8 mouse cellular contexts compared by ENCODE assay signal in the genomic region with DNA sequence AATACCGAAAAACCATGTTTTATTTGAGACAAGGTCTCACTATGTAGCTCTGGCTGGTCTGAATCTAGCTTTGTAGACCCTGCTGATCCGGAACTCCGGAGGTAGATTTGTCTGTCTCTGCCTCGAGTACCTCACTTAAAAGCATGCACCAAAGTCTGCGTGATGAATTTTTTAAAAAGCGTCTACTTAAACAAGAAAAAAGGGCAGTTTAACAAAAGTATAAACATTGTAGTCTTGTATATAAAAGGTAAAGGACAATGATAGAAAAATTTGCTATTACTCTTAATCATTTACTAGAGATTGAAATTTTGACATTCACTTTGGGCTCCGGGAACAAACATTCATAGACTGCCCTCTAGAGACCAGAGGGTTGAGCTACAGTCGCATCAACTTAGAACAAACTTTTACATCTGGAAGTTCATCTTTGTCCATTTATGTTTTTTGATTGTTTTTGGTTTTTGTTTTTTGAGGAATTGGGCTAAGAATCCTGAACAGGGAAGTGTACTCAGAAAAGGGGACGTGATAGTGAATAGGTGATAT. TPM values are rescaled to one million over a fixed set of nuclear protein-coding genes. Genes with fewer than 3 reads are reported as not detected.
DNase-seq lines count a peak whose midpoint lies in the region; ATAC-seq lines count a peak whose summit lies in the region.

No protein-coding gene starts in this region.

- H3K27me3 ChIP-seq in heart, embryonic 16.5 days (ENCODE audit: control insufficient read depth, insufficient read depth, low read length), result no peaks in the 10 kb centered on the region
- H3K27me3 ChIP-seq in limb, embryonic 13.5 days, result no peaks in the 10 kb centered on the region
- no peaks in the 10 kb centered on the region for H3K27me3 ChIP-seq in midbrain, embryonic 16.5 days (ENCODE audit: control insufficient read depth, insufficient read depth, low read depth, low read length)

- 0 out of 2 replicates have a peak, but pooled peaks cover 3% of the 10 kb centered on the region for H3K36me3 ChIP-seq in heart, embryonic 16.5 days (ENCODE audit: control insufficient read depth, insufficient read depth)
- peaks cover 28% of the 10 kb centered on the region for H3K36me3 ChIP-seq in limb, embryonic 13.5 days
- H3K36me3 ChIP-seq in midbrain, embryonic 16.5 days (ENCODE audit: control insufficient read depth, insufficient read depth, low read length), result no peaks in the 10 kb centered on the region

- DNase-seq in spleen, postnatal 36 days (ENCODE audit: low spot score in 2 of 2), result peak; percentile 36 to 47
- DNase-seq in spleen, postnatal 4 days (ENCODE audit: low spot score in 2 of 2), result no peak
- DNase-seq in c-Kit-positive CD71-positive TER-119-positive erythroid progenitor cells, embryonic 14.5 days (ENCODE audit: low spot score), result peak; percentile 68
- DNase-seq in urinary bladder, postnatal 10 days (ENCODE audit: low spot score), result no peak
- DNase-seq in urinary bladder, postnatal 36 days (ENCODE audit: low spot score in 2 of 2), result no peak

- peak overlapping the region; percentile 77 for H3K4me2 ChIP-seq in heart, embryonic 16.5 days (ENCODE audit: low read depth, low read length)
- H3K4me2 ChIP-seq in limb, embryonic 13.5 days (replicated peaks), result peak overlapping the region; percentile 89
- H3K4me2 ChIP-seq in midbrain, embryonic 16.5 days (ENCODE audit: low read length), result peak overlapping the region; percentile 76

- 2% methylated on average over 9 of the region's 9 CpGs for WGBS in heart, embryonic 16.5 days
- 3% methylated on average over 9 of the region's 9 CpGs for WGBS in limb, embryonic 13.5 days
- WGBS in midbrain, embryonic 16.5 days, result 1% methylated on average over 9 of the region's 9 CpGs

- H3K9ac ChIP-seq in heart, embryonic 16.5 days (ENCODE audit: low read length), result peak overlapping the region; percentile 79
- peak overlapping the region; percentile 72 for H3K9ac ChIP-seq in limb, embryonic 13.5 days
- peak overlapping the region; percentile 78 for H3K9ac ChIP-seq in midbrain, embryonic 16.5 days (ENCODE audit: low read depth, low read length)

- H3K4me3 ChIP-seq in heart, embryonic 16.5 days (ENCODE audit: low read length), result peak overlapping the region; percentile 85
- peak overlapping the region; percentile 67 for H3K4me3 ChIP-seq in limb, embryonic 13.5 days
- peak overlapping the region; percentile 63 for H3K4me3 ChIP-seq in midbrain, embryonic 16.5 days (ENCODE audit: low read depth, low read length)

- ATAC-seq in heart, embryonic 16.5 days (replicated peaks; ENCODE audit: extremely low read depth, insufficient read depth, low FRiP score), result no peak
- no peak for ATAC-seq in limb, embryonic 13.5 days (ENCODE audit: low FRiP score, low read depth)
- ATAC-seq in midbrain, embryonic 16.5 days, result no peak

- H3K9me3 ChIP-seq in heart, embryonic 16.5 days (replicated peaks; ENCODE audit: control insufficient read depth, low read length), result no peaks in the 10 kb centered on the region
- H3K9me3 ChIP-seq in limb, embryonic 13.5 days, result no peaks in the 10 kb centered on the region
- no peaks in the 10 kb centered on the region for H3K9me3 ChIP-seq in midbrain, embryonic 16.5 days (replicated peaks; ENCODE audit: control insufficient read depth, low read length, poor library complexity, severe bottlenecking)

- peak overlapping the region; percentile 67 for H3K27ac ChIP-seq in heart, embryonic 16.5 days (ENCODE audit: low read length)
- H3K27ac ChIP-seq in limb, embryonic 13.5 days, result peak overlapping the region; percentile 48; the same call in 1 of the 2 replicates
- peak overlapping the region; percentile 65 for H3K27ac ChIP-seq in midbrain, embryonic 16.5 days (ENCODE audit: low read length)

- H3K4me1 ChIP-seq in heart, embryonic 16.5 days (ENCODE audit: control insufficient read depth, insufficient read depth, low read length), result peaks cover 8% of the 10 kb centered on the region
- peaks cover 16% of the 10 kb centered on the region for H3K4me1 ChIP-seq in limb, embryonic 13.5 days
- H3K4me1 ChIP-seq in midbrain, embryonic 16.5 days (ENCODE audit: control insufficient read depth, insufficient read depth, low read length), result peaks cover 7% of the 10 kb centered on the region; the same call in 1 of the 2 replicates

RNA-seq across cellular contexts. Expression of a gene that starts 0.7 kb away (rescaled TPM):
- polyA plus RNA-seq in heart, embryonic 16.5 days (2015; fragmentation: Nextera tagmentation; extraction: Ambion mirVana), result 15.0 and 15.3 TPM in 2 replicates
- 22.0 TPM in 2 replicates for polyA plus RNA-seq in limb, embryonic 13.5 days (2015; fragmentation: Nextera tagmentation; extraction: Ambion mirVana)
- polyA plus RNA-seq in midbrain, embryonic 16.5 days (2015; fragmentation: Nextera tagmentation; extraction: Ambion mirVana), result 13.4 and 13.7 TPM in 2 replicates

RNA-seq across cellular contexts. Expression of a gene that starts 21.5 kb away (rescaled TPM):
- polyA plus RNA-seq in heart, embryonic 16.5 days (2015; fragmentation: Nextera tagmentation; extraction: Ambion mirVana), result 69.8 and 73.5 TPM in 2 replicates
- polyA plus RNA-seq in limb, embryonic 13.5 days (2015; fragmentation: Nextera tagmentation; extraction: Ambion mirVana), result 83.5 and 87.5 TPM in 2 replicates
- polyA plus RNA-seq in midbrain, embryonic 16.5 days (2015; fragmentation: Nextera tagmentation; extraction: Ambion mirVana), result 119 and 128 TPM in 2 replicates

RNA-seq across cellular contexts. Expression of a gene that starts 28.7 kb away (rescaled TPM):
- 1.1 and 1.5 TPM in 2 replicates for polyA plus RNA-seq in heart, embryonic 16.5 days (2015; fragmentation: Nextera tagmentation; extraction: Ambion mirVana)
- 5.1 and 5.2 TPM in 2 replicates for polyA plus RNA-seq in limb, embryonic 13.5 days (2015; fragmentation: Nextera tagmentation; extraction: Ambion mirVana)
- 23.1 and 23.5 TPM in 2 replicates for polyA plus RNA-seq in midbrain, embryonic 16.5 days (2015; fragmentation: Nextera tagmentation; extraction: Ambion mirVana)

RNA-seq across cellular contexts. Expression of a gene that starts 29.5 kb away (rescaled TPM):
- polyA plus RNA-seq in heart, embryonic 16.5 days (2015; fragmentation: Nextera tagmentation; extraction: Ambion mirVana), result 1.7 and 2.8 TPM in 2 replicates
- 2.2 and 2.3 TPM in 2 replicates for polyA plus RNA-seq in limb, embryonic 13.5 days (2015; fragmentation: Nextera tagmentation; extraction: Ambion mirVana)
- polyA plus RNA-seq in midbrain, embryonic 16.5 days (2015; fragmentation: Nextera tagmentation; extraction: Ambion mirVana), result 0.37 and 0.77 TPM in 2 replicates

RNA-seq across cellular contexts. Expression of a gene that starts 30.3 kb away (rescaled TPM):
- polyA plus RNA-seq in heart, embryonic 16.5 days (2015; fragmentation: Nextera tagmentation; extraction: Ambion mirVana), result 90.7 and 93.6 TPM in 2 replicates
- 132 and 134 TPM in 2 replicates for polyA plus RNA-seq in limb, embryonic 13.5 days (2015; fragmentation: Nextera tagmentation; extraction: Ambion mirVana)
- polyA plus RNA-seq in midbrain, embryonic 16.5 days (2015; fragmentation: Nextera tagmentation; extraction: Ambion mirVana), result 14.6 and 15.0 TPM in 2 replicates

Comparison
In these comparisons a context has a peak if more than half of its experiments do, and no peak if none do; other contexts are left out.
1. DNase-seq: peak in spleen, postnatal 36 days (2 of 2) and c-Kit-positive CD71-positive TER-119-positive erythroid progenitor cells, embryonic 14.5 days (single experiment); none in spleen, postnatal 4 days (0 of 2), urinary bladder, postnatal 10 days (single experiment) and urinary bladder, postnatal 36 days (0 of 2).
2. Peak in every context shown above with its lines, with median percentiles within 50 percentile points of each other: H3K27ac ChIP-seq, H3K4me2 ChIP-seq, H3K4me3 ChIP-seq and H3K9ac ChIP-seq.